Mouse (Mus musculus) embryo, embryonic 10.5 days (tissue): ENCODE data around the gene Lnx1.

Experiments
- DNase-seq: peaks from one replicate; pipeline ENCODE4 v3.0.0-alpha.2; 2015; ENCODE audit warnings: low spot score

Gene Lnx1

GRCm38 (mm10) chr5:74601965-74602364, 100.7 kb downstream of the Lnx1 start:
- DNase-seq = no peak

- no peak for DNase-seq
These were observed 101.5 kb downstream of the Lnx1 start for GRCm38 (mm10) chr5:74601171-74601570.

- DNase-seq = no peak
These were observed 102.7 kb downstream of the Lnx1 start for GRCm38 (mm10) chr5:74600010-74600409.

- peak; percentile 73 for DNase-seq
These were observed 109.6 kb downstream of the Lnx1 start for GRCm38 (mm10) chr5:74593147-74593546.

GRCm38 (mm10) chr5:74591413-74591812, 111.3 kb downstream of the Lnx1 start:
- peak; percentile 24 for DNase-seq

- no peak for DNase-seq
These were observed 113.6 kb downstream of the Lnx1 start for GRCm38 (mm10) chr5:74589133-74589532.

GRCm38 (mm10) chr5:74571767-74572166, 130.9 kb downstream of the Lnx1 start:
- DNase-seq = no peak

- DNase-seq = no peak
These were observed 141.6 kb downstream of the Lnx1 start for GRCm38 (mm10) chr5:74561151-74561550.

GRCm38 (mm10) chr5:74549566-74549965, 153.1 kb downstream of the Lnx1 start:
- DNase-seq = no peak

GRCm38 (mm10) chr5:74545606-74546005, 157.1 kb downstream of the Lnx1 start:
- no peak for DNase-seq
